Mouse (Mus musculus): Measurements from ENCODE around the gene Gpr152. TPM values are rescaled to one million over a fixed set of nuclear protein-coding genes. Genes with fewer than 3 reads are reported as not detected.
A peak's percentile ranks its signal among the peaks of the same experiment; 100 is the strongest.

The Gpr152 gene
- polyA plus RNA-seq, 1 experiment from 2014 or later, result not detected

DNA sequence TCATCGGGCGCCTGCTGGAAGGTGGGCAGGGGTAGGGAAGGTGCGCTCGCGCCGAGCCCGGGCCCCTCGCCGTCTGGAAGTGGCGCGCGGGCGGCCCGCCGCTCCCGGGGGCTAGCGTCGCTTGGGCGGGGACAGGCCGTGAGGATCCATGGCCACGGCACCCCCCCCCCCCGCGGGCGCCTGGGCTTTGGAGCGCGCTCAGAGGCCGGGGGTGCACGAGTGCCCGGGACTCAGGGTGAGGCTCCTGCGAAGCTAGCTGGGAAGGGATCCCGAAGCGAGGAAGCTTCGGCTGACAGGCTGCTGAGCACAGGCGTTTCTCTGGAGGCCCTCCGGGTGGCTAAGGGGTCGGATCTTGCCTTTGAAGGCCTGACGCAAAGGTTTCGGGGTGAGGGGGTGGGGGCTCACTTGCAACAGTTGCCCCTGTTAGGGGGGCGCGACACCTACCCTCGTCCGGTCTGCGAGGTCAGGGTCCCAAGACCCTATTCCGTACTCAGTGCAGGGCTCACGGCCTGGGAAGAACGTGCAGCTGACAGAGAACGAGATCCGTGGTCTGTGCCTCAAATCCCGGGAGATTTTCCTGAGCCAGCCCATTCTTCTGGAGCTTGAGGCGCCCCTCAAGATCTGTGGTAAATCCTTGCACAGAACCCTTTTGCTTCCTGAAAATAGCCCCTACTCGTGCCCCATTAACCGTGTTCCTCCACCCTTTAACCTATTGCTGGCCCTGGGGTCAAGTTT is 52.8 kb downstream of the Gpr152 start:
- H3K4me2 ChIP-seq, result peak overlapping the region; percentile 88
- ATAC-seq (ENCODE audit: insufficient read depth), result peak; percentile 60
- H3K27ac ChIP-seq (replicated peaks), result peak overlapping the region; percentile 87
- H3K27me3 ChIP-seq, result no peaks in the 10 kb centered on the region
- H3K4me1 ChIP-seq (replicated peaks), result peaks cover 69% of the 10 kb centered on the region
- peaks cover 46% of the 10 kb centered on the region for H3K36me3 ChIP-seq (replicated peaks)
- no peaks in the 10 kb centered on the region for H3K9me3 ChIP-seq (replicated peaks)
- peak overlapping the region; percentile 92 for H3K9ac ChIP-seq
- under 1% methylated on average over 44 of the region's 52 CpGs for WGBS (ENCODE audit: insufficient replicate concordance)
- H3K4me3 ChIP-seq (replicated peaks), result peak overlapping the region; percentile 86

DNA sequence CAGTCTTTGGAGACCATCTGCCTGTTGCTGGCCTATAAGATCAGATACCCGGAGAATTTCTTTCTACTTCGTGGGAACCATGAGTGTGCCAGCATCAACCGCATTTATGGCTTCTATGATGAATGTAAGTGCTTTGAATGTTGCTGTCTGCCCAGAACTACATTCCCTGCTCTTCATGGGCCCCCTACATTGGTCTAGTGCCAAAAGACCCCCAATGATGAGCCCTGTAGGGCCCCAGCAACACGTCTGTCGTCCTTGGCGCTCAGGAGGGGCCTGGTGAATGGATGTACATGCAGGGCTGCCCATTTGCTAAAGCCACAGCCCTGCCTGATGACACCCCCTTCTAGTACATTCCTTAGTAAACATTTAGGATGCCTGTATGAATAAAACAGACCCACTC is 53.5 kb downstream of the Gpr152 start:
- Histone ChIP-seq H3K36me3 (replicated peaks) (peaks cover 53% of the 10 kb centered on the region), H3K9ac (peak overlapping the region; percentile 92), H3K9me3 (replicated peaks) (no peaks in the 10 kb centered on the region), H3K4me1 (replicated peaks) (peaks cover 71% of the 10 kb centered on the region), H3K27me3 (no peaks in the 10 kb centered on the region), H3K4me2 (peak overlapping the region; percentile 88), H3K4me3 (replicated peaks) (peak overlapping the region; percentile 86), H3K27ac (replicated peaks) (peak overlapping the region; percentile 87)
- 46% methylated on average over 6 of the region's 6 CpGs for WGBS (ENCODE audit: insufficient replicate concordance)
- no peak for ATAC-seq (ENCODE audit: insufficient read depth)

DNA sequence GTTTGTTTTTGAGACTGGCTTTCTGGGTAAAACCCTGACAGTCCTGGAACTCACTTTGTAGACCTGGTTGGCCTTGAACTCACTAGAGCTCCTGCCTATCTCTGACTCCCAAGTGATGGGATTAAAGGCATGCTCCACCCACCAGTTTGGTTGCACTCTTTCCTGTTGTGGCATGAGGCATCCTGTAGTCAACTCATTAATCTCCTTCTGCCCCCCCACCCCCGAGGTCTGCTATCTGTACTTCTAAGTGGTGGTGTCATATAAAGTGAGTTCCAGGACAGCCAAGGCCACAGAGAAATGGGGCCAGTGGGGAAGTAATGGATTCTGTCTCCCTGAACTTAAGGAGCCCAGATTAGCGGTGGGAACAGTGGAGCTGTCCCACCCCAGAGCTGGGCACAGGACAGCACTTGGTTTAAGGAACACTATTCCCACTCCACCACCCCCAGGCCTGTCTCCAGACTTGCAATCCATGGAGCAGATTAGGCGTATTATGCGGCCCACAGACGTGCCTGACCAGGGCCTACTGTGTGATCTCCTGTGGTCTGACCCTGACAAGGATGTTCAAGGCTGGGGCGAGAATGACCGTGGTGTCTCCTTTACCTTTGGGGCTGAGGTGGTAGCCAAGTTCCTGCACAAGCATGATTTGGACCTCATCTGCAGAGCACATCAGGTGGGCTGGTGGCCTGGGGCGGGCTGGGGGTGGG is 54.6 kb downstream of the Gpr152 start:
- H3K4me3 ChIP-seq (replicated peaks), result no peak overlapping the region; the same call in 1 of the 2 replicates
- no peak overlapping the region for H3K9ac ChIP-seq
- peaks cover 80% of the 10 kb centered on the region for H3K4me1 ChIP-seq (replicated peaks)
- H3K4me2 ChIP-seq, result peak overlapping the region; percentile 88; the same call in 1 of the 2 replicates
- no peak for ATAC-seq (ENCODE audit: insufficient read depth)
- H3K9me3 ChIP-seq (replicated peaks), result no peaks in the 10 kb centered on the region
- WGBS (ENCODE audit: insufficient replicate concordance), result 68% methylated on average over 8 of the region's 8 CpGs
- no peaks in the 10 kb centered on the region for H3K27me3 ChIP-seq
- H3K27ac ChIP-seq (replicated peaks), result no peak overlapping the region; the same call in 1 of the 2 replicates
- peaks cover 63% of the 10 kb centered on the region for H3K36me3 ChIP-seq (replicated peaks)

DNA sequence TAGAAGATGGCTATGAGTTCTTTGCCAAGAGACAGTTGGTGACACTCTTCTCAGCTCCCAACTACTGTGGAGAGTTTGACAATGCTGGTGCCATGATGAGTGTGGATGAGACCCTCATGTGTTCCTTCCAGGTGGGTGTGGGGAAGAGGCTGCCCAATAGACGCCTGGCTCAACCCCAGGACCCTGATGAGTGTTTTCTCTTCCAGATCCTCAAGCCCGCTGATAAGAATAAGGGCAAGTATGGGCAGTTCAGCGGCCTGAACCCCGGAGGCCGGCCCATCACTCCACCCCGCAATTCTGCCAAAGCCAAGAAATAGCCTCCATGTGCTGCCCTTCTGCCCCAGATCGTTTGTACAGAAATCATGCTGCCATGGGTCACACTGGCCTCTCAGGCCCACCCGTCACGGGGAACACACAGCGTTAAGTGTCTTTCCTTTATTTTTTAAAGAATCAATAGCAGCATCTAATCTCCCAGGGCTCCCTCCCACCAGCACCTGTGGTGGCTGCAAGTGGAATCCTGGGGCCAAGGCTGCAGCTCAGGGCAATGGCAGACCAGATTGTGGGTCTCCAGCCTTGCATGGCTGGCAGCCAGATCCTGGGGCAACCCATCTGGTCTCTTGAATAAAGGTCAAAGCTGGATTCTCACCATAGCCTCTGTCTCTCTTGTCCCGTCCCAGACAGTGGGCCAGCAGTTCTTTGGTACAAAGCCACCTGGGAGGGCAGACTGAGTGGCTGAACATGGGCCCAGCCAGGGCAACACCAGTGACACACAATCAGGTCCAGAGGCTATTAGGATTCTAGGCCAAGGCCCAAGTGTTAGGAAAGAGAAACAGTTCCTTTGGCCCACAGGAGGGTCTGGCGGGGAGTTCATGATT is 55.4 kb downstream of the Gpr152 start:
- ATAC-seq (ENCODE audit: insufficient read depth), result no peak
- H3K36me3 ChIP-seq (replicated peaks), result peaks cover 72% of the 10 kb centered on the region
- no peaks in the 10 kb centered on the region for H3K9me3 ChIP-seq (replicated peaks)
- H3K4me1 ChIP-seq (replicated peaks), result peaks cover 89% of the 10 kb centered on the region
- no peak overlapping the region for H3K4me2 ChIP-seq
- H3K27me3 ChIP-seq, result no peaks in the 10 kb centered on the region
- WGBS (ENCODE audit: insufficient replicate concordance), result 75% methylated on average over 12 of the region's 12 CpGs
- no peak overlapping the region for H3K9ac ChIP-seq
- H3K4me3 ChIP-seq (replicated peaks), result no peak overlapping the region
- H3K27ac ChIP-seq (replicated peaks), result 0 out of 2 replicates have a peak overlapping the region, but pooled peaks have one; percentile 14

Other genes starting within 250 kb of the Gpr152 start
- gene Tcirg1, start 232.7 kb upstream of the Gpr152 start, polyA plus RNA-seq (2015; fragmentation: Nextera tagmentation; extraction: Ambion mirVana), result 29.5 and 38.6 TPM in 2 replicates
- 168 and 173 TPM in 2 replicates for gene Ndufs8, start 227.0 kb upstream of the Gpr152 start, polyA plus RNA-seq (2015; fragmentation: Nextera tagmentation; extraction: Ambion mirVana)
- 8.7 and 9.4 TPM in 2 replicates for gene Aldh3b1, start 210.0 kb upstream of the Gpr152 start, polyA plus RNA-seq (2015; fragmentation: Nextera tagmentation; extraction: Ambion mirVana)
- 32.2 and 36.8 TPM in 2 replicates for gene Unc93b1, start 204.6 kb upstream of the Gpr152 start, polyA plus RNA-seq (2015; fragmentation: Nextera tagmentation; extraction: Ambion mirVana)
- 0.03 TPM in 1 of 2 replicates, not detected in the other for gene Aldh3b3, start 181.1 kb upstream of the Gpr152 start, polyA plus RNA-seq (2015; fragmentation: Nextera tagmentation; extraction: Ambion mirVana)
- gene Aldh3b2, start 167.5 kb upstream of the Gpr152 start, polyA plus RNA-seq (2015; fragmentation: Nextera tagmentation; extraction: Ambion mirVana), result 0.18 and 0.32 TPM in 2 replicates
- gene Acy3, start 153.2 kb upstream of the Gpr152 start, polyA plus RNA-seq (2015; fragmentation: Nextera tagmentation; extraction: Ambion mirVana), result 10.8 and 11.1 TPM in 2 replicates
- gene Tbx10, start 147.0 kb upstream of the Gpr152 start, polyA plus RNA-seq (2015; fragmentation: Nextera tagmentation; extraction: Ambion mirVana), result 0.21 and 0.33 TPM in 2 replicates
- 13.3 and 13.8 TPM in 2 replicates for gene Nudt8, start 139.2 kb upstream of the Gpr152 start, polyA plus RNA-seq (2015; fragmentation: Nextera tagmentation; extraction: Ambion mirVana)
- gene Gm49405, start 139.2 kb upstream of the Gpr152 start, polyA plus RNA-seq (2015; fragmentation: Nextera tagmentation; extraction: Ambion mirVana), result 0.45 and 0.48 TPM in 2 replicates
- 0.38 and 0.78 TPM in 2 replicates for gene Doc2g, start 136.5 kb upstream of the Gpr152 start, polyA plus RNA-seq (2015; fragmentation: Nextera tagmentation; extraction: Ambion mirVana)
- gene Ndufv1, start 127.0 kb upstream of the Gpr152 start, polyA plus RNA-seq (2015; fragmentation: Nextera tagmentation; extraction: Ambion mirVana), result 152 and 163 TPM in 2 replicates
- 752 and 794 TPM in 2 replicates for gene Gstp1, start 101.8 kb upstream of the Gpr152 start, polyA plus RNA-seq (2015; fragmentation: Nextera tagmentation; extraction: Ambion mirVana)
- gene Gstp2, start 93.8 kb upstream of the Gpr152 start, polyA plus RNA-seq (2015; fragmentation: Nextera tagmentation; extraction: Ambion mirVana), result 7.7 and 8.0 TPM in 2 replicates
- 77.6 and 97.4 TPM in 2 replicates for gene Gstp3, start 80.2 kb upstream of the Gpr152 start, polyA plus RNA-seq (2015; fragmentation: Nextera tagmentation; extraction: Ambion mirVana)
- 0.29 and 0.38 TPM in 2 replicates for gene Cabp2, start 58.2 kb upstream of the Gpr152 start, polyA plus RNA-seq (2015; fragmentation: Nextera tagmentation; extraction: Ambion mirVana)
- 115 and 127 TPM in 2 replicates for gene Cdk2ap2, start 42.6 kb upstream of the Gpr152 start, polyA plus RNA-seq (2015; fragmentation: Nextera tagmentation; extraction: Ambion mirVana)
- gene Pitpnm1, start 39.8 kb upstream of the Gpr152 start, polyA plus RNA-seq (2015; fragmentation: Nextera tagmentation; extraction: Ambion mirVana), result 6.0 and 7.9 TPM in 2 replicates
- gene Aip, start 13.9 kb upstream of the Gpr152 start, polyA plus RNA-seq (2015; fragmentation: Nextera tagmentation; extraction: Ambion mirVana), result 35.8 and 38.3 TPM in 2 replicates
- 0.13 TPM in 2 replicates for gene Cabp4, start 4.2 kb downstream of the Gpr152 start, polyA plus RNA-seq (2015; fragmentation: Nextera tagmentation; extraction: Ambion mirVana)
- 71.8 and 77.5 TPM in 2 replicates for gene Coro1b, start 8.8 kb downstream of the Gpr152 start, polyA plus RNA-seq (2015; fragmentation: Nextera tagmentation; extraction: Ambion mirVana)
- gene Ptprcap, start 13.8 kb downstream of the Gpr152 start, polyA plus RNA-seq (2015; fragmentation: Nextera tagmentation; extraction: Ambion mirVana), result 15.6 and 17.5 TPM in 2 replicates
- gene Rps6kb2, start 23.6 kb downstream of the Gpr152 start, polyA plus RNA-seq (2015; fragmentation: Nextera tagmentation; extraction: Ambion mirVana), result 32.8 and 34.2 TPM in 2 replicates
- gene Carns1, start 35.7 kb downstream of the Gpr152 start, polyA plus RNA-seq (2015; fragmentation: Nextera tagmentation; extraction: Ambion mirVana), result 0.64 and 0.76 TPM in 2 replicates
- gene Tbc1d10c, start 51.5 kb downstream of the Gpr152 start, polyA plus RNA-seq (2015; fragmentation: Nextera tagmentation; extraction: Ambion mirVana), result 5.5 and 7.0 TPM in 2 replicates
- 414 and 425 TPM in 2 replicates for gene Ppp1ca, start 52.3 kb downstream of the Gpr152 start, polyA plus RNA-seq (2015; fragmentation: Nextera tagmentation; extraction: Ambion mirVana)
- gene Rad9a, start 61.9 kb downstream of the Gpr152 start, polyA plus RNA-seq (2015; fragmentation: Nextera tagmentation; extraction: Ambion mirVana), result 15.6 and 16.5 TPM in 2 replicates
- gene Clcf1, start 74.5 kb downstream of the Gpr152 start, polyA plus RNA-seq (2015; fragmentation: Nextera tagmentation; extraction: Ambion mirVana), result 0.38 and 0.56 TPM in 2 replicates
- not detected in 2 replicates for gene AC109138.7, start 74.6 kb downstream of the Gpr152 start, polyA plus RNA-seq (2015; fragmentation: Nextera tagmentation; extraction: Ambion mirVana)
- 13.1 and 15.0 TPM in 2 replicates for gene Pold4, start 92.1 kb downstream of the Gpr152 start, polyA plus RNA-seq (2015; fragmentation: Nextera tagmentation; extraction: Ambion mirVana)
- gene Ssh3, start 129.4 kb downstream of the Gpr152 start, polyA plus RNA-seq (2015; fragmentation: Nextera tagmentation; extraction: Ambion mirVana), result 2.0 and 2.3 TPM in 2 replicates
- gene Ankrd13d, start 143.3 kb downstream of the Gpr152 start, polyA plus RNA-seq (2015; fragmentation: Nextera tagmentation; extraction: Ambion mirVana), result 0.90 and 1.5 TPM in 2 replicates
- 12.4 and 13.2 TPM in 2 replicates for gene Grk2, start 166.4 kb downstream of the Gpr152 start, polyA plus RNA-seq (2015; fragmentation: Nextera tagmentation; extraction: Ambion mirVana)

Measured in liver, embryonic 15.5 days (tissue).